Mouse (Mus musculus) layer of hippocampus, adult 9-10 months (tissue): Measurements from ENCODE around the gene Rere.

Source experiments
- DNase-seq: peaks from one replicate; pipeline ENCODE4 v3.0.0; 2022; ENCODE audit warnings: low spot score

Gene Rere

DNA sequence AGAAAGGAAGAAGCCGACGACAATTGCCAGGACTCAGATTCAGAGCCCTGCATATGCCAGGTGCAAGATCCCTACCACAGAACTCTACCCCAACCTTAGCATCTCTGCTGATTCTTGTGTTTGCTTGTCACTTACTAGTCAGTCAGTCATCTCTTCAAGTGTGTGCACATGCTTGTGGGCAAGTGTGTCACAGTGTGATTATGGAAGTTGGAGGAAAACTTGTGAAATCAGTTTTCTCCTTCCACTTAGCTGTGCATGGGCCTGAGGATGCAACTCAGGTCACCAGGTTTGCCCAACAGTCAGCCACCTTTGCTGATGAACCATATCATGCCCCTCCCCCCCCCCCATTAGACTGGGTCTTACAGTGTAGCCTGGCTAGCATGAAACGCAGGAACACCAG is 103.5 kb downstream of the Rere start:
- DNase-seq = no peak

DNA sequence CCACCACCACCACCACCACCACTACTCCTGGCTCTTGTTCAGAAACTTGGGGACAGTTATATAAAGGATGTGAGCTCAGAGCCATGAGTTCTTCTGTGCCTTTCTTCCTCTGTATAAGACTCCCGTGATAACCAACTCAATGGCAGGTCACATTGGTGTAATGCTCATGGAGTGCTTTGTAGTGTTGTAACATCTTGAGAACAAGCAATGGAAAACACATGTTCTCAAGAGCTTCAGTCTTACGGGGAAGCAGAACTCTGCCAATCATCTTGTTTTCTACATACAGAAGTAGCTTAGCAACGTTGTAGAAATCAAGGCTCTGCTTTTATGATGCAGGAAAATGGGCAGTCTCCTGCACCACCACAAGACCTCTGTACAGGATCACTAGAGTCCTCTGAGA is 107.1 kb downstream of the Rere start:
- DNase-seq = no peak

DNA sequence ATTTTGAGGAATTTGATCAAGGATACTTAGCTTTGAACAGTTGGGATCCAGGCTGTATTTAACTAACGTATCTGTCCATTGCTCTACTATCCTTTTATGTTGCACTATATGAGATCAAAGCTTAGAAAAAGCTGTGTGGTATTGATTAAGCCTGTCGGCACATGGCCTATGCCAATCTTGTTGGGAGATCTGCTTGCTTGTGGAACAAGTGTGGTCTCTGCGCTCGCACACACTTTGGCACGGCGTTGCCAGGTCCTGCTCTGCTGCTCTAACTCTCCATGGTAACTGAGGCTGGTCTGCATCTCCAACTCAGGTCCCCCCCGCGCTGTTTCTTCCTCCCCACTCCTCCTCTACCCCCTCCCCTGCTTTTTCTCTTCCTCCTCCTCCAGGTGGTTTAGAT is 112.2 kb downstream of the Rere start:
- DNase-seq = no peak

DNA sequence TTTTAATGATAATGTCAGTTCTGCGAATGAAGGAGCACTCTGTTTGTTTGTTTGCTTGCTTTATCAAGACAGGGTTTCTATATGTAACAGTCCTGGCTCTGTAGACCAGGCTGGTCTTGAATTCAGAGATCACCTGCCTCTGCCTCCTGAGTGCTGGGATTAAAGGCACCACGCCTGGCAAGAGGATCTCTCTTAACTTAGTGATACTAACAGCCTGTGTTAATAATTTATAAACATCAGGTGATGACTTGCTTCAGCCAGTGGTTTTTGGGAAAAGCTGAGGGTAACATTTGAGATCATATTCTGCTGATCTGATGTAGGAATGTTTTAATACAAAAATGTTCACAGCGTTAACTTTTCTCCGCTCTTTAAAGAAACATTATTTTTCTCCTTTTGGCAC is 112.6 kb downstream of the Rere start:
- DNase-seq = no peak

DNA sequence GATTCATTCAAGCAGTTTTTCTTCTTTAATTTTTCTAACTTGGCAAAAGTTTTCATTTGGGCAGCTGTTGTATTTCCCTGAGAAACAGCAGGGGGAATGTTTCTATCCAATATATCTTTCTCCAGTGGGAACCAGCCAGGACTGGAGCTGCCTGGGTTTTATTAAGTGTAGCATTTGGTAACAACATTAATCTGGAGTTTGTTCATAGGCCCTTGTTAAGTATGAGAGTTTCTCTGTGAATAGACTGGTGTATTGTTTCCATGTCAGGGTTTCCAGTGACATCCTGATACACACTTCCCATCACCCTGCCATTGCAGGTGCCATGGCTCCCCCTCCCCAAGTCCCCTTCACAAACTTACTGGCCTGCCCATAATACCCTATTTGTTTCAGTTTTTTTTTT is 114.9 kb downstream of the Rere start:
- DNase-seq = no peak

DNA sequence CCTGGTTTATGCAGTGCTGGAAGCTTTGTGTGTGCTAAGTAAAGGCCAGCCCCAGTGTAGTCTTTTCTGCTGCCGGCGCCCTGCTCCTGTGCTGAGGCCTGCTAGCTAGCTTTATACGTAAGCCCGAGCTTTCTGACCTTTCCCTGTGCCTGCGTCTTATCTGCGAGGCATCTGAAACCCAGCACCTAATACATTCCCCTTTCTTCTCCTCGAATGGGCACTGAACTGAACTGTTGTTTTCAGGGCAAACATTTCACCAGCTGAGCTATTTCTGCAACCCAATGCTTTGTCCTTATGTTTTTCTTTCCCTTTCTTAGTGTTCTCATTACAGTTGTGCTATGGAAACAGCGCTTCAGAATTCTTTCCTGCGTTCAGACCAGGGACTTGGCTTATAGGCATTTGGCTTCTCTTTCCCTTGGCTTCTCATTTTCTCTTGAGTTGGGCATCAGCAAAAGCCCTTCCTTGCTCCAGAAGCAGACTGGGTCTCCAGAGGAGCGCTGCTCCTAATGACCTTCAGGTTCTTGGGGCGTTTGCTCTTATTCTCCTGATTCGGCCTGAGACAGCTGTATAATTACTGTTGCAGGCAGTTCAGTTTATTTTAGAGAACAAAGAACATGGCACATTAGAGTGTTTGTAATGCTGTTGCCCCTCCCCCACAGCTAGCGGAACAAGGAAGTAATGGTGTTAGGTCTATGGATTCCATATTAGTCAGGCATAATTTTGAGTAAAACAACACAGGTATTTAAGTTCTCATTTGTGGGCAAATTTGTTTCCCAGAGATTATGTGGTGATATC is 115.6 kb downstream of the Rere start:
- DNase-seq = no peak

DNA sequence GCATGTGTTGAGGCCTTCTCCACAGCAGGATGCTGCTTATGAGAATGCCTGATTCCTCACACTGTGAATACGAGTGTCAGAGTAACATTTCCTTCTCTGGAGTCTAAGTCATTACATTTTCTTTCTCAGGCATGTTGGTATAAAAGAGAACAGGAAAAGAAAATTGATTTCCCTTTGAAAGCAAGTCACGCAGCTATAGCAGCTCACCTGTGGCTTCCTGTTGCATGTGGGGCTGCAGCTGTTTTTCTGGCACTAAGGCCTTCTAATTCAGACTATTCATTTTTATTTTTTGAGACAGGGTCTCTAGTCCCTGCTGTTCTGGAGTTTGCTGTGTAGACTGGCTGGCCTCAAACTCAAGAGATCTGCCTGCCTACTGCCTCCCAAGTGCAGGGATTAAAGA is 117.6 kb downstream of the Rere start:
- DNase-seq = no peak

DNA sequence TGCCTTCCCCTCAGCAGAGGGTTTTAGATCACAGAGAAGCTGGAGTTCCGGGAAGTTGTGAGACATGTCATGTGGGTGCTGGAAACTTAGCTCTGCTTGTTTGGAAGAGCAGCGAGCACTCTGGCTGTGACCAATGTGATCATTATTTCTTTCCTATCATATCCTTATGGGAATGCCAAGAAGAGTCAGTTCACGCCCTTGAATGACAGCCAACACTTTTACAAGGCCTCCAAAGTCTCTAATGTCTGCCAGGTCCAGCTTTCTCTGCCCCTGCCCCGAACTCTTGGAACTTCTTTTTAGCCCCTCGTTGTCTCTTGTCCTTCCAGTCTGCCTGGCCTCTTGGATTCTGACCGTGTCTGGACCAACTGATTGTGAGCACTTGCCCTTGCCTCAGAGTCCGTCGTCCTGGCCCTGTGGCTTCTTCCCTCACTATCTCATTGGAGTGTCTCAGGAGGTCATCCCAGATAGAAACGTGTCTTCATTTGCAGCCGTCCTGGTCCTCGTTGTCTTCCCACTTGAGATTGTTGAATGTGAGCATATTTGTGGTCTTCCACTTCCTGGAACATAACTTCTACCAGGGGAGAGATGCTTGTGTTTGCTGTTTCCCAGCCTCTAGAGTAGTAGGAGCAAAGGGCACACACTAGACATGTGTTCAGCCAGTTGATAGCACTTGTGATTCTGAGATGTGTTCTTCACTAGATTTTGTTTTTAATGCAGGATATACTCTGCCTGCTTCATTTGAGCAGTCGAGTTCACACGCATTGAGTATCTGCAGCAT is 120.6 kb downstream of the Rere start:
- DNase-seq = no peak

DNA sequence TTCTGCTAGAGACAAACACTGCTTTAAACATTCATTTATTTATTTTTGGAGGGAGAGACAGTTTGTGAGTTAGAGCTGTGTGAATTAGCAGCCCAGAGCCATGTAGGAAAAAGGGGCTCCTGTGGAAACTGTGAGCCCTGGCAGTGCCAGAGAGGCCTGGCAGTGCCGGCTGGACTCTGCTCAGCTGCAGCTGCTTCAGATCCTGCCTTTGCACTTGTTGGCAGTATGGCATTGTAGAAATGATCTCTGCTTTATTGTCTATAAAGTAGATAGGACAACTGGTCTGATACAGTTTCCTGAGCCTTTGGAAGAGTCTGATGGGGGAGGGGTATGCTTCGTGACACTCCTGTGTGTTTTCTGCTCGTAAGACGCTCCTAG is 121.2 kb downstream of the Rere start:
- no peak for DNase-seq

DNA sequence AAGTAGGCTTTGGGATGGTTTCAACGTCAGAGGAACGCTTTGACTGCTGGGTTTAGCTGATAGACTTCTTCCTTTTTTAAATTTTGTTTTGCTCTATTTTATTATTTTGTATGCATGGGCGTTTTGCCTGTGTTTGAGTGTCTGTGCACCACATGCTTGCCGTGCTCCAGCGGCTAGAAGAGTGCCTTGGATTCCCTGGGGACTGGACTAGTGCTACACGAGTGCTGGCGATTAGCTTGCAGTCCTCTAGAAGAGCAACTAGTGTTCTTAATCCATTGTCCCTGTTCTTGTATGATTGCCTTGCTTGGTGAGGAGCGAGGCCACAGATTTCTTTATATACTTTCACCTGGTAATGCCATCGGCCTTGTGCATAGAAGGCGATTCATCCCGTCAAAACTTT is 122.5 kb downstream of the Rere start:
- no peak for DNase-seq

DNA sequence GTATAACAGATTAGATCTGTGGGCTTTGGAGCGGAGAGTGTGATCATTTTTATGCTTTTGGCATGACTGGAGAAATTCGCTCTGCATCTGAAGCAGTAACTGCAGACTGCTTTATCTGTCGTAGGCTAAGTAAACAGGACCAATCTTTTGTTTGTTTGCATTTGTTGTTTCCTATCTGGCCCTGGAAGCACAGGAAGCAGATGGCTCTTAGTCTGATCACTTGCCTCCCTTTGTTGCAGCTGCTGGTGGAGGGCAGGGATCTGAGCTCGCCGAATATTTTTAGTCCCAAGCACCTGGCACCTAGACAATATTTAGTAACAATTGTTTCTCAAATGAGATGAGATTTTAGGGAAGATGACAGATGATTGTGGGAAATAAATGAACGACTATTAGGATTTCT is 123.1 kb downstream of the Rere start:
- no peak for DNase-seq

DNA sequence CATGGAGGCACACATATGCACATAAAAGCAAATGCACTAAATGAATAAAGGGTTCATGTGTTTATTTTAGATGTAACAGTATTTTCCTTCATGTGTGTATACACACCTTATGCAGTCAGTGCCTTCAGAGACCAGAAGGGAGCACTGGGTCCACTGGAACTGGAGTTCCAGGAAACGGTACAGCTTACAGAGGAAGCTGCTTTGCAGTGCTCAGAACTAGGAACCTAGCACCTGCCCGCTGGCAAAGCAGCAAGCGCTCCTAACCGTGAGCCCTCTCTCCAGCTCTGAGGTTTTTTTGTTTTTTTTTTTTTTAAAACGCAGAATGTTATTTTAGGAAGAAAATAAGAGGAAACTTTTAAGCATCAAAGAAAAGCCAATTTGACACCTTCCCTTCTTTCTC is 124.3 kb downstream of the Rere start:
- no peak for DNase-seq

DNA sequence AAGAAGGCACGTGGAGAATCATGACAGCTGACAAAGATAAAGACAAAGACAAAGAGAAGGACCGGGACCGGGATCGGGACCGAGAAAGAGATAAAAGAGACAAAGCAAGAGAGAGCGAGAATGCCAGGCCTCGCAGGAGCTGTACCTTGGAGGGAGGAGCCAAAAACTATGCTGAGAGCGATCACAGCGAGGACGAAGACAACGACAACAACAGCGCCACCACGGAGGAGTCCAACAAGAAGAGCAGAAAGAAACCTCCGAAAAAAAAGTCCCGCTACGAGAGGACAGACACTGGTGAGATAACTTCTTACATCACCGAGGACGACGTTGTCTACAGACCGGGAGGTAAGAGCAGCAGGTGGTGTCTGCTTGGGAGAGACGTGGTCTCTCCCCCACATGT is 124.9 kb downstream of the Rere start:
- no peak for DNase-seq

DNA sequence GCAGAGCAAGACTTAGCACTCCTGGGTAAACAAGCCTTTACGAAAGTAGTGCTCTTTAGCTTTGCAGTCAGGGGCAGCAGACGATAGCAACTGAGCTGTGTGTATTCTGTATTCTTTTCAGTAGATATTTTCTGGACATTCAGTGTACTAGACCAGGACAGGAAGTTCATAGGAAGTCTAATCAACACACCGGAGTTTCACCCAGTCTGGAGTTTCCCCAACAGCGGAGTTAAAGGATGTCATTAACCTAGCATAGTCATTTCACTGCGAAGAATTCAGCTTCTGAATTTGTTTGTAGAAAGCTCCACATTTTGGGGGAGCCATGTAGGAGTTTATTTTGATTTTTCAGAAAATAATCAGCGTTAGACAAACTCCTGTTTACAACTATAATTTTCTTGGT is 125.4 kb downstream of the Rere start:
- no peak for DNase-seq

DNA sequence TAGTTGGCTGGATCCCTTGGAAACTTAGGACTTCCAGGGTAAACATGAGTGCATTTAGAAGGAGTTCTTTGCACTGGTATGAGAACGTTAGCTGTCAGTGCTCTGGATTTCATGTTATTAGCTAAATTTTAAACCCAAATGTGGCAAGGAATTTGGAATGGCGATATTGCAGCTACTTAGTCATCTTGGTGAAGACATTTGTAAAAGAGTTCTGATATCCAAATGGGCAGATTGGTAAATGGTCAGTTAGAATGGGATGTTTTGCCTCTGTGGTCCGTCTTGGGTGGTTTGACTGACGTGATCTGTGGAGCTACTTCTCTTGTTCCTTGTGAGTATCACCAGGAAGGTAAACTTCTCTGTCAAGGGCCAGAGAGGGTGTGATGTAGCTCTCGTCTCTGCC is 132.8 kb downstream of the Rere start:
- DNase-seq = no peak

DNA sequence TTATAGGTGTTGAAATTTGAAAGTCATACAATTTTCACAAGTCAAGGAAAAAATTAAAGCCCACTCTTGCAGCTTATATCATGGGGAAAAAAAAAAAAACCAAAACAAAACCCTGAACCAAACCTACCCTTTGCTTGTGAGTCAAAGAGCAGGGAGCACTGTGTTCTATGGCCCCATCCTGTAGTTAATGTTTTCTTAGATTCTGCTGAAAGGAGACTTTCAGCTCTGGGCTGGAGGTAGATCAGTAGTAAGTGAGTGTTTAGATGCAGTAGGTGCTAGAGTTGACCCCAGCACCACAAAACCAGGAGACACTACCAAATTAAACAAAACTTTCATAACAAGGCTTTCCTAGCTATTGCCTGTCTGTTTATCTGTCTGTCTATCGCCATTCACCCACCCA is 133.3 kb downstream of the Rere start:
- no peak for DNase-seq

DNA sequence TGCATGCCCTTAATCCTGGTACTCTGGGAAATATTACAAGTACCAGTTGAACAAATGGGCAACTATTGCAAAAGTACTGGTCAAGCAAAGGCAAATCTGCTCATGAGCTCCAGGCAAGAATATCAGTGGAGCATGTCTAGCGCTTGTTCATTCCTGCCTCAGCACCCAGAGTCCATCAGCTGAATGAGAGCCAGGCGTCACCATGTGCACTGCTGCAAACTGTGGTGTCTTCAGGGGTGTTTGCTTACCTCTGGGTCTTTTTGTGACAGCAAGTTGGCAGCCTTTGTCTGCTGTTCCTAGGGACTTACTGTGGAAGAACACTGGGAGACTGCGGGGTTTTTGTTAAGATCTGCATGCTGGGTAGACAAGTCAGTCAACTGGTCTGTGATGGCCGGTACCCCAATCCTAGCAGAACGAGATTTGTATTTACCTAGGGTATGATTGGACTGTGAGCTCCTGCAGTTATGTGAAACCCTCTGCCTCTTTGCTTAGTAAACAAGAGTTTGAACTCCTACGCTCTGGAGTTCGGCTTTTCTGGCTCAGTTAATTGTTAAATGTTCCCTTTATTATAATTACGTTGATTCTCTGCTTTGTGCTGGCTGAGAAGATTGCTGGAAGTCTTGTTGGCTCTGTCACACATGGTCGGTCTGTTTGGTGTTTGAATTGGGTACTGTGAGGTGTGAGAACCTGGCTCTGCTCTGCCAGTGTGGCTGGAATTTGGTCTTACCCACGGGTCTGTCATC is 134.0 kb downstream of the Rere start:
- DNase-seq = no peak

DNA sequence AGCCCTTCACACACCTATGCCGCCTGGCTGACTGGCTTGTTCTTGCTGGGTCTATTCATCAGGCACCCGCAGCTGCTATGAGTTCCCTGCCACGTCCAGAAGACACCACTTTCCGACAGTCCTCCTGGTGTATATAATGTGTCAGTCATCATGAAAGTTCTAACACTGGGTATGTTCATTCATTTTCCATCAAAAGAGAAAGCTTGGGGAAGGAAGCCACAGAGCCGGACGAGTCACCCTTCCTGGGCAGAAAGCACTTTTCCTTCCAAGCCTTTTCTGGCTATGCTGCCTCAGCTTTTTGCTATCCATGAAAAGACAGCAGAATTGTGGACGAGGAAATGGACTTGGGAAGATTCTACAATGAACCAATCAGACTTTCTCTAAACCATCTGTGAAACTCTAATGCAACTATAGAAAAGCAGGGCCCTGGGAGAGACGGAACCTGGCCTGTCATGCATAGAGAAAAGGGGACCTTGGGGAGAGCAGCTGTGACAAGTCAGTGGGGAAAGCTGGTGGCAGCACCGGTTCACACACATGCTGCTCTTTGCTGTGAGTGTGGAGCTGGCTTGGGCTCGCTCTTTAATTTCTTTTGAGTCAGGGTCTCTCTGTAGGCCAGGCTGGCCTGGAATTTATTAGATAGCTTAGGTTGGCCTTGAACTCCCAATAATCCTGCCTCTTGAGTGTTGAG is 139.3 kb downstream of the Rere start:
- DNase-seq = no peak

DNA sequence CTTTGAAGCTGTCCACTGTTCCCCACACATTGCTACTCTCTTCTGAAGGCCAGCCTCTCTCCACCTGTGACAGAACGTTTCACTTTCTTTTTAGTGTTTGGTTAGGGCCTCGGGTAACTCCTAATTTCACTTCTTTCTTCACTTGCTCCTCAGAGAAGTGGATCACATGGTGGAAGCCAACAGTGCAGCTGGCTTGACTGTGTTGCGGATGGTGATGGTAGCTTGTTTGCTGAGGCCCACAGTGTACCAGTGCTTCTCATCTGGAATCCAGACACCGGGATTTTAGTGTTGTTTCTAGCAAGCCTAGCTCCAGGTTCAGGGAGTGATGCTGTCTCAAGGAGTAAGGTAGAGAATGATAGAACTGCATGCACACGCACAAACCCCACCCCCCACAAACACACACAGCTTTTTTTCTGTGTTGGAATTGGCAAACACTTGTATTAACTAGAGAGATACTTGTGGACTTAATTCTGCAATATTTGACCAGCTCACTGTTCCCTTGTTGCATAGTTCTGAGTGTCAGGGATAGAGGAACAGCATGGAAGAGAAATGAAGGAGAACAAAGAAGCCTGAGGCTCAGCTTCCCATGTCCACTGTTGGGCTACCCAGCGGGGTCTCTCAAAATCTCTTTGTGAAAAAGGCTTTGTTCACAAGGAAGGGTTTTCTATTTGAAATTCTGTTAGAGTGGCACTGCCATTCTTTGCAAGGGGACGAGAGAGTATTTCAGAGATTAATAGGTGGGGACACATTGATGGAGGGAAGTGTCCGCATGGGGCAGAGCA is 144.8 kb downstream of the Rere start:
- no peak for DNase-seq

DNA sequence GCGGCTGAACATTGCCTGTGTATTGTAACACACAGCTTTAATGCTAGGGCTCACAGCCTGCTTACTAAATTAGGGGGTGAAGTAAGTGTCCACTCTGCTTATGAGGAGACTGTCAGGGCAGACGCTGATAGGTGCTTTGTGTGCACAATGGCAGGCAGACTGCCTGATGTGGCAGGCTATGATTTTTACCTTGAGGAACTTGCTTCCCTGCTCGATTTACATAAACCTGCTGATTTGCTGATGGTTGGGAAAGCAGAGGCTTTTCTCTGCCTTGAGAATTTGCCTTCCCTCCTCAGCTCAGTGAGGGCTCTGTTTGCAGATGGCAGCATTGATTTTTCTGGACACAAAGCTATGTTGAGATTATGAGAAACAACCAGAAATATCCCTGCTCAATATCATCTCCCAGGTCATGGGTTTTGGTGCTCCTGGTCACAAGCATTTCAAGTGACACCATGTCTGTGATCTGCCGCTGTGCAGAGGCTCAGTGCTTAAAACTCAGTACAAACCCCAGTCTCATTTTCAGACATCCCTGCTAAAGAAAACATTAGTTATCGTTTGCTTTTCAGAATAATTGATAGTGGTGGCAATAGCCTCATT is 145.5 kb downstream of the Rere start:
- DNase-seq = no peak

DNA sequence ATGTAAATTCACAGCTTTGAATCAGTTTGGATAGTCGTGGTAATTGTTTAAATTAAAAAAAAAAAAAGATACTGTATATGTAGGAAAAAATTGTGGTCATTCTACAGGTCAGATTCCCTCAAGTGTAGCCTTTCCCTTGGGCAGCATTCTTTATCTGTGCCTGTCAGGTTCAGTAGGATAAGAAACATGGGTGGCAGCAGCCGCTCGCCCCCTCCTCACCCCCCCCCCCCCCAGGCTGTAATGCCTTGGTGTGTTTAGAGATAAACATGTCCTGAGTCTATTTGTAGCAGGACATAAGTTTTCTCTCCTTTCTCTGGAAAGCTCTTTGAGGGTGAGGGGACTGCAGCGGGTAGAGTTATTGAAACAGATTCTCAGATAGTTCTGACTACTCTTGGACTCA is 147.3 kb downstream of the Rere start:
- no peak for DNase-seq
